Mouse (Mus musculus) heart, adult 2 months (tissue): ENCODE measurements around the gene Fgfr2. TPM values are rescaled to one million over a fixed set of nuclear protein-coding genes. Genes with fewer than 3 reads are reported as not detected.
A peak's percentile ranks its signal among the peaks of the same experiment; 100 is the strongest.
"Not testable (repeated sequence)": the region's sequence is repeated elsewhere in the genome, so short reads cannot be mapped to it uniquely, and the experiment has no call there.

Experiments used
- DNase-seq, 2 experiments: peaks; one replicate each; pipeline ENCODE4 v3.0.0; 2021
- H3K27ac ChIP-seq: fragments of 200-600 bp; 2 replicates; pipeline ENCODE4 v1.8.1; 2022
- H3K27me3 ChIP-seq: fragments of 200-500 bp; 2 replicates; pipeline ENCODE4 v1.6.1; 2012; ENCODE audit warnings: mild to moderate bottlenecking, low read length, inconsistent platforms, mixed read lengths; ENCODE audit not compliant: control insufficient read depth, insufficient read depth
- H3K36me3 ChIP-seq: fragments of 200-500 bp; 2 replicates; pipeline ENCODE4 v1.6.1; 2012; ENCODE audit warnings: low read length, inconsistent platforms; ENCODE audit not compliant: control insufficient read depth, insufficient read depth
- H3K4me1 ChIP-seq: fragments of 200-500 bp; 2 replicates; pipeline ENCODE4 v1.6.1; 2011; ENCODE audit warnings: low read length; ENCODE audit not compliant: control insufficient read depth, insufficient read depth
- H3K4me3 ChIP-seq: fragments of 200-600 bp; 2 replicates; pipeline ENCODE4 v1.8.1; 2022
- H3K79me2 ChIP-seq: fragments of 200-500 bp; replicated peaks from 2 replicates; pipeline ENCODE4 v1.6.1; 2012; ENCODE audit warnings: mild to moderate bottlenecking, inconsistent platforms, low read length, moderate library complexity, mixed read lengths; ENCODE audit not compliant: control insufficient read depth, insufficient read depth
- H3K9ac ChIP-seq: fragments of 200-500 bp; 2 replicates; pipeline ENCODE4 v1.6.1; 2012; ENCODE audit warnings: low read depth, mild to moderate bottlenecking, control low read depth, inconsistent platforms, low read length, mixed read lengths
- CTCF ChIP-seq: fragments of 200-600 bp; IDR thresholded peaks from 2 replicates; pipeline ENCODE4 v1.8.1; 2022; ENCODE audit warnings: antibody characterized with exemption, mild to moderate bottlenecking, moderate library complexity
- EP300 ChIP-seq: fragments of 200-500 bp; IDR thresholded peaks from 2 replicates; pipeline ENCODE4 v1.6.1; 2011; ENCODE audit warnings: low read depth, low read length, control low read depth; ENCODE audit not compliant: insufficient read depth
- POLR2A ChIP-seq: fragments of 200-500 bp; IDR thresholded peaks from 2 replicates; pipeline ENCODE4 v1.6.1; 2011; ENCODE audit warnings: mild to moderate bottlenecking, low read depth, low read length, control low read depth; ENCODE audit not compliant: insufficient read depth
- WGBS: fragments of 180-500 bp; shearing (Covaris S2); methylation state at CpG from one replicate; pipeline ENCODE4 v1.1.7; 2018; 5-methylcytosine and 5-hydroxymethylcytosine counted together
- intact Hi-C: fragments of 180-260 bp; cut with DNase I; formaldehyde crosslinking; loops from one replicate; pipeline ENCODE4 v1.15.1; 2025
- polyA plus RNA-seq: library from polyadenylated mRNA; depleted of rRNA; stranded (reverse); fragments of >200 nt; gene quantifications from 2 replicates; pipeline ENCODE4 v1.2.3, GENCODE M21; 2012
- total RNA-seq, 2 experiments: library from RNA; stranded (reverse); gene quantifications; 2 replicates each; pipeline ENCODE4 v1.2.3; 2021

The Fgfr2 gene
- total and polyA plus RNA-seq, 3 experiments, result 1.1 to 2.0 (median 1.3) TPM

GRCm38 (mm10) chr7:132444221-132444620 is 678.9 kb downstream of the Fgfr2 start:
- intact Hi-C loops, result no loop called here
- no peak overlapping the region for H3K27ac ChIP-seq
- no peaks in the 10 kb centered on the region for H3K27me3 ChIP-seq
- no peaks in the 10 kb centered on the region for H3K79me2 ChIP-seq
- WGBS, result 50% methylated on average over 2 of the region's 2 CpGs
- peaks cover 5% of the 10 kb centered on the region for H3K4me1 ChIP-seq
- no peak overlapping the region for H3K4me3 ChIP-seq
- H3K36me3 ChIP-seq, result no peaks in the 10 kb centered on the region; the same call in 1 of the 2 replicates
- TF ChIP-seq CTCF (no peak), POLR2A (no peak), EP300 (no peak)
- no peak for DNase-seq
- no peak overlapping the region for H3K9ac ChIP-seq

GRCm38 (mm10) chr7:132443769-132444168 is 679.4 kb downstream of the Fgfr2 start:
- no peaks in the 10 kb centered on the region; the same call in 1 of the 2 replicates for H3K36me3 ChIP-seq
- WGBS, result 41% methylated on average over 2 of the region's 2 CpGs
- TF ChIP-seq EP300, result no peak
- TF ChIP-seq POLR2A, result no peak
- no peak for TF ChIP-seq CTCF
- DNase-seq, result no peak
- intact Hi-C loops, result no loop called here
- no peak overlapping the region for H3K9ac ChIP-seq
- H3K27me3 ChIP-seq, result no peaks in the 10 kb centered on the region
- peaks cover 5% of the 10 kb centered on the region for H3K4me1 ChIP-seq
- peak overlapping the region; percentile 19; the same call in 1 of the 2 replicates for H3K27ac ChIP-seq
- no peaks in the 10 kb centered on the region for H3K79me2 ChIP-seq
- no peak overlapping the region for H3K4me3 ChIP-seq

- Histone ChIP-seq H3K4me1 (peaks cover 5% of the 10 kb centered on the region), H3K9ac (no peak overlapping the region), H3K4me3 (no peak overlapping the region), H3K36me3 (no peaks in the 10 kb centered on the region; the same call in 1 of the 2 replicates), H3K27me3 (no peaks in the 10 kb centered on the region), H3K79me2 (no peaks in the 10 kb centered on the region), H3K27ac (peak overlapping the region; percentile 19; the same call in 1 of the 2 replicates)
- intact Hi-C loops, result no loop called here
- TF ChIP-seq EP300 (no peak), POLR2A (no peak)
- DNase-seq, result no peak
- 60% methylated on average over 3 of the region's 3 CpGs for WGBS
Measured at GRCm38 (mm10) chr7:132443134-132443533, 680.0 kb downstream of the Fgfr2 start.

- DNase-seq, H3K27me3 ChIP-seq, H3K4me3 ChIP-seq, H3K79me2 ChIP-seq, H3K36me3 ChIP-seq, intact Hi-C loops, H3K9ac ChIP-seq, H3K4me1 ChIP-seq, H3K27ac ChIP-seq: not testable (repeated sequence)
- WGBS, result 82% methylated on average over 3 of the region's 3 CpGs
Measured at GRCm38 (mm10) chr7:132442133-132442763, 680.9 kb downstream of the Fgfr2 start.

- Histone ChIP-seq H3K4me3 (no peak overlapping the region), H3K79me2 (no peaks in the 10 kb centered on the region), H3K4me1 (peaks cover 9% of the 10 kb centered on the region), H3K27ac (no peak overlapping the region), H3K36me3 (no peaks in the 10 kb centered on the region; the same call in 1 of the 2 replicates), H3K9ac (no peak overlapping the region), H3K27me3 (no peaks in the 10 kb centered on the region)
- intact Hi-C loops, result no loop called here
- TF ChIP-seq POLR2A (no peak), EP300 (no peak), CTCF (no peak)
- no peak for DNase-seq
- WGBS, result 58% methylated on average over 6 of the region's 6 CpGs
Measured at GRCm38 (mm10) chr7:132439916-132440315, 683.2 kb downstream of the Fgfr2 start.

GRCm38 (mm10) chr7:132438060-132438459 is 685.1 kb downstream of the Fgfr2 start:
- Histone ChIP-seq H3K4me3 (no peak overlapping the region), H3K27me3 (no peaks in the 10 kb centered on the region), H3K27ac (no peak overlapping the region), H3K36me3 (no peaks in the 10 kb centered on the region), H3K9ac (no peak overlapping the region), H3K4me1 (peaks cover 4% of the 10 kb centered on the region), H3K79me2 (no peaks in the 10 kb centered on the region)
- no peak for TF ChIP-seq CTCF
- TF ChIP-seq POLR2A, result no peak
- no peak for TF ChIP-seq EP300
- intact Hi-C loops, result no loop called here
- 94% methylated on average over 6 of the region's 6 CpGs for WGBS
- DNase-seq, result no peak

GRCm38 (mm10) chr7:132437431-132437830 is 685.7 kb downstream of the Fgfr2 start:
- H3K36me3 ChIP-seq, result no peaks in the 10 kb centered on the region
- H3K79me2 ChIP-seq, result no peaks in the 10 kb centered on the region
- H3K27me3 ChIP-seq, result no peaks in the 10 kb centered on the region
- no peak for DNase-seq
- TF ChIP-seq EP300 (no peak), POLR2A (no peak), CTCF (no peak)
- WGBS, result 87% methylated on average over 3 of the region's 3 CpGs
- no peak overlapping the region for H3K4me3 ChIP-seq
- intact Hi-C loops, result no loop called here
- H3K27ac ChIP-seq, result no peak overlapping the region
- no peak overlapping the region for H3K9ac ChIP-seq
- H3K4me1 ChIP-seq, result peaks cover 4% of the 10 kb centered on the region
